Mouse (Mus musculus) megakaryocyte, embryonic 14.5 days (primary cell): Measurements from ENCODE around the gene Prrg2. TPM values are rescaled to one million over a fixed set of nuclear protein-coding genes. Genes with fewer than 3 reads are reported as not detected.

Source experiments
- H3K27me3 ChIP-seq: replicated peaks from 2 replicates; pipeline ENCODE3; 2012; ENCODE audit warnings: inconsistent platforms
- H3K36me3 ChIP-seq: replicated peaks from 2 replicates; pipeline ENCODE3; 2012; ENCODE audit warnings: low read length, inconsistent platforms, mixed read lengths
- H3K4me1 ChIP-seq: 2 replicates; pipeline ENCODE4 v1.6.1; 2012; ENCODE audit warnings: inconsistent platforms
- H3K4me3 ChIP-seq: replicated peaks from 2 replicates; pipeline ENCODE3; 2012; ENCODE audit warnings: moderate library complexity, mild to moderate bottlenecking, inconsistent platforms
- H3K9me3 ChIP-seq: 2 replicates; pipeline ENCODE4 v1.6.1; 2012; ENCODE audit warnings: inconsistent platforms
- FLI1 ChIP-seq: IDR thresholded peaks from 2 replicates; pipeline ENCODE4 v1.6.1; 2012; ENCODE audit warnings: low read length, inconsistent platforms, mixed read lengths
- GATA1 ChIP-seq: IDR thresholded peaks from 3 replicates; pipeline ENCODE4 v1.6.1; 2012; ENCODE audit warnings: mixed read lengths, low read length, inconsistent platforms, borderline replicate concordance
- polyA plus RNA-seq: library from polyadenylated mRNA; stranded (reverse); fragments of >175 nt; gene quantifications from 2 replicates; pipeline ENCODE4 v1.2.3, GENCODE M21; 2012; ENCODE audit warnings: low replicate concordance; ENCODE audit not compliant: insufficient read depth

Prrg2 gene
- polyA plus RNA-seq, 1 experiment: 91.5 TPM

DNA sequence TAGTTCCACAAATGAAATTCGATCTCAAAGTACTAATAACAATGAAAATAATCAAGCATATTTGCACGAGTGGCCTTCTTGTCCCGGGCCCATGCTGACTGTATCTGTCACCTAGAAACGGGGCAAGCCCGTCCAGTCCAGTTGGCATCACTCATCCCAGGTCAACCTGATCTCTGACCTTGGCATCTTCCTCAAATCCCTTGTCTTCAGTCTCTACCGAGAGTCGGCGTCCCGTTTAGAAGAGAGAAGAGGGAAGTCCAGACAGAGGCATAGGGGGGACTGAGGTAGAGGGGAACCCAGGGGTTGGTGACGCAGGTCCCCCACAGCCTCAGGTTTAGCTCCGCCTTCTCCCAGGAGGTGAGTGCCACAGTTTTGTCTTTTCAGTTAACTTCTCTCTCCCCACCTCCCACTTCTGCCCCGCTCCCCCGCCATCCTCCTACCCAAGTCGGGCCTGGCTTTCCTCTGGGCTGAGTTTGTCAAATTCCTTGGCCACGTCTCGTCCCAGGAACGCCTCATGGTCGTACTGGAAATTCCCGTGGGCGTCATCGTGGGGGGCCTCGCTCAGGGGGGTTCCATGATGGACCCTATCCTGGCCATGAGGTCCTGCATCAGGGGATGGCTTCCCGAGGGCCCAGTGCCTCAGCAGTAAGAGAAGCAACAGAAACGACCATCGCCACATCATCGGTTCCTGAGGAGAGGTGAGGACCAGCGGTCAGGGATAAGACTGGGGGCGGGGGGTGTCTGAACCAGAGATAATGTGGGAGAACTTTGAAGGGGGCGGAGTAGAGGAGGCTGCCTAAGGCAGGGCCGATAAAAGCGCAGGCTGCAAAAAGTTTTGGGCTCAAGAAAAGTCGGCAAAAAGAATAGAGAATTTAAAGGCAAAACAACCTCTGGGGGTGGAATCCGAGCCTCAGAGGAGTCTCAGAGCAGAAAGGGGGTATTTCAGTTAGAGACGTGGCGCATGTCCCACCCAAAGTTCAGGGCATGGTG, 28.8 kb upstream of the Prrg2 start:
- Histone ChIP-seq H3K36me3 (peaks cover 3% of the 10 kb centered on the region), H3K27me3 (peaks cover 60% of the 10 kb centered on the region), H3K9me3 (peaks cover 4% of the 10 kb centered on the region; the same call in 1 of the 2 replicates), H3K4me1 (peaks cover 65% of the 10 kb centered on the region), H3K4me3 (no peak overlapping the region)
- TF ChIP-seq GATA1 (no peak), FLI1 (no peak)

DNA sequence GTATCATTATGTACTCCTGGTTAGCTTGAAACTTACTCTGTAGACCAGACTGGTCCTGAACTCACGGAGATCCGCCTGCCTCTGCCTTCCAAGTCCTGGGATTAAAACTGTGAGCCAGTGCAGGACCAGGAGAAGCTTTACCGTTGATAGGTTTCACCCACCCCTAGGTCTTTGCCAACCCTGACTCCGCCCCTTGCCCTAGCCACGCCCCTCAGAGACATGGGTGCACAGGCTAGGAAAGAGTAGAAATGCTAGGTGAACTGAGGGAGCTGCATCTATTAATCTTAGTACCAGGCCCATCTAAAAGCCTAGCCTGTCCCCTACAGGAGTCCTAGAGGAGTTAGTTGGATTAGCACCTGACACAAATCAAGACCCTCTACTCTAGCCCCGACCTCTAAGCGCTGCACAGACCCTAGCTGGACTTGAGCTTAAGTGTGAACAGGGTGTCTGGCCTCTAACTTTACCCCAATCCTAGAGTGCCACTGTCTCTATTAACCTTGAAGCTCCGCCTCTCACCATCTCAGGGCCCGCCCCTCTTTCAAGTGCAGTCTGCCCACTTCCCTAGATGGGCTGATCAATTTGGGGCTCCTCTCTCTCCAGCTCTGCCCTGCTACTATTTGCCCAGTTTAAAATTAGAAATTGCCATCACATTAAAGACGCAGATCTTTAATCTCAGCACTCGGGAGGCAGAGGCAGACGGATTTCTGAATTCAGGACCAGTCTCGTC, 27.9 kb upstream of the Prrg2 start:
- TF ChIP-seq FLI1 (no peak), GATA1 (no peak)
- peaks cover 9% of the 10 kb centered on the region for H3K9me3 ChIP-seq
- peaks cover 9% of the 10 kb centered on the region for H3K36me3 ChIP-seq
- peaks cover 60% of the 10 kb centered on the region for H3K27me3 ChIP-seq
- no peak overlapping the region for H3K4me3 ChIP-seq
- peaks cover 68% of the 10 kb centered on the region for H3K4me1 ChIP-seq

DNA sequence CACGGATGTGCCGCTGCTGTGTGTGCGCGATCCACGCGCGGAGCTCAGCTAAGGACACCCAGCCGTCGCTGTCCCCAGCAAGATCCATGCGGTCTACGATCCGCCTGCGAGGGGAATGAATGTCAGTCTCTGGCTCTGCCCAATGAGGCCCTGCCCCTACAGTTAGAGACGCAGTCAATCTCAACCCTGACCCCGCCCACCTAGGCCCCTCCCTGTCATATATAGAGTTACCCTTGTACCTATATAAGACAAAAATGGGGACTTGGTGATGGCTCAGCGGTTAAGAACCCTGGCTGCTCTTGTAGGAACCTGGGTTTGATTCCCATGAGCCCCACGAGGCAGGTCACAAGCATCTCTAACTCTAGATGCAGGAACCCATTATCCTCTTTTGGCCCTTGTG, 26.1 kb upstream of the Prrg2 start:
- peaks cover 55% of the 10 kb centered on the region for H3K27me3 ChIP-seq
- peaks cover 9% of the 10 kb centered on the region for H3K36me3 ChIP-seq
- no peak for TF ChIP-seq FLI1
- no peak for TF ChIP-seq GATA1
- peaks cover 64% of the 10 kb centered on the region for H3K4me1 ChIP-seq
- peaks cover 9% of the 10 kb centered on the region for H3K9me3 ChIP-seq
- H3K4me3 ChIP-seq: no peak overlapping the region

DNA sequence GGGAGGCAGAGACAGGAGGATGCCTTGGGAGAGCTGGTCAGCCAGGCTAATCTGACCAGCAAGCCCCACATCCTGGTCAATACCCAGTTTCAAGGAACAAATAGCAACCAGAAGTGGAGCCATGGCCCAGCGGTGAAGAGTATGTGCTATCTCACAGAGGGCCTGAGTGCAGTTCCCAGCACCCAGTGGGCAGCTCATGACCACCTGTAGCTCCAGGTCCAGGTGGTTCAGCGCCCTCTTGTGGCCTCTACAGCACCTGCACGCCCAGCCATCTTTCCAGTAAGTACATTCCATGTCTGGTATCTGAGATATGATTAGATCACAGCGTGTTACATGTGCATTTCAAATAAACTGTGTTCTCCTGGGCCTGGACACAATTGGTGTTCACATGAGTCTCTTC, 23.6 kb upstream of the Prrg2 start:
- Histone ChIP-seq H3K4me1 (peaks cover 68% of the 10 kb centered on the region), H3K27me3 (peaks cover 39% of the 10 kb centered on the region), H3K4me3 (no peak overlapping the region), H3K36me3 (peaks cover 11% of the 10 kb centered on the region), H3K9me3 (peaks cover 11% of the 10 kb centered on the region)
- TF ChIP-seq GATA1 (no peak), FLI1 (no peak)

DNA sequence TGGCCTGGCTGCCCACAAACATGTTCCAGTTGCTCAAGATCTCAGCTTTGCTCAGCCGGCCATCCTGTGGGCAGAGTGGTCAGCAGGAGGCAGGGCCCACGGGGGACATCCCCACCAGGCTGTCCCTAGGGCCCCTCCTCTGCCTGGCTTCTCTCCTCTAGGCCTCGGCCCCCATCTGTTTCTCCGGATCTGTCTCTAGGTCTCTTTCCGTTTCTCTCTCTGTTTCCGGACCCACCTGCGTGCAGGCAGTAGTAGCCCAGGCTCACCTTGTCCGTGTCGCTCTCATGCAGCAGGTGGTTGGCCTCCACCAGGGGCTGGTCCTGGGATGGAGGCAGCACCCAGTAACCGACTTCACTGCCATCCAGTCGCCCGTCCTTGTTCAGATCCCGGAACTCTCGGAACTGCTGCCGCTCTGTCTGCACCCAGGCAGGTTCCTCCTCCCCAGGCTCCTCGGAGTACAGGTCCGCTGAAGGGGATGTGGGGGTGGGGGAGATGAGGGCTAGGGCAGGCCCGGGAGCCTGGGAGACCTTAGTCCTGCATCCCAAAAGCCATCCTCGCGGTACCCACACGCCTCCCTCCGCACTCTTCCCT, 20.9 kb upstream of the Prrg2 start:
- TF ChIP-seq FLI1 (no peak), GATA1 (no peak)
- peaks cover 14% of the 10 kb centered on the region for H3K36me3 ChIP-seq
- H3K4me1 ChIP-seq: peaks cover 75% of the 10 kb centered on the region
- H3K9me3 ChIP-seq: peaks cover 14% of the 10 kb centered on the region
- H3K4me3 ChIP-seq: peak overlapping the region; percentile 87
- H3K27me3 ChIP-seq: peaks cover 32% of the 10 kb centered on the region

DNA sequence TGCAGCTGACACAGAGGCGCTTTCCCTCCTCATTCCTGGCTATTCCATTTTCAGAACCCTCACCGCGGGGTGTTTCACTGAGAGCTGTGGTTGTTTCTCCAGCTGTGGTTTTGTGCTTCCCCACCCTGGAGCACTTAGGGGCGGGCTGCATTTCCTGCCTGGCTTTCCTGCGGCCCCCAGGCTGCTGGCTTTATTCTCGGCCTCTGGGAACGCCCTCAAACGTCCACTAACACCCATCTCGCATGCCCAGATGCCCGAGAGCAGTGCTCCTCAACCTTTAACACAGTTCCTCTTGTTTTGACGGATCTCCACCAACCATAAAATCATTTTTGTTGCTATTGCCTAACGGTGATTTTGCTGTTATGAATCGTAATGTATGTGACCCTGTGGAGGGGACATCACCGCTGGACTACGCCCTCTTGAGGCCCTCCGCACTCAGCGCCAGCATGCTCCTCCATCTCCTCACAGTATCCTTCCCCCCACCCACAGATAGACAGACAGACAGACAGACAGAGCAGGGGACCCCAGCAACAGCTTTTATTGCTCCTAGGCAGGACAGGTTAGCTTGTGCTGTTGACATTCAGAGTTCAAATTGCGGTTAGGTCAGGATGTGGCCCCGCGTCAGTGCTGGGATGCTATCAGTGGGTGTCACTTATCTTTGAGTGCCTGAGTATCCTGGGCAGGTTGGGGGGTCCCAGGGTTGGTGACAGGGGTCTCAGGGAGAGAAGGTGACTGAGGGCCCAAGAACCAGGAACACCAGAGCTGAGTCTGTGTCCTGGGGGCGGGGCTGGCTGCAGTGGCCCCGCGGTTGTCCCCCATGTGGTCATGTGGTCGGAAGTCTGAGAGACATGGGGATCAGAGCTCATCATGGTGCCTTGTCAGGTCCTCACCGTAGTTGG, 20.2 kb upstream of the Prrg2 start:
- H3K36me3 ChIP-seq: peaks cover 21% of the 10 kb centered on the region
- peaks cover 73% of the 10 kb centered on the region for H3K4me1 ChIP-seq
- peaks cover 14% of the 10 kb centered on the region for H3K9me3 ChIP-seq
- H3K27me3 ChIP-seq: peaks cover 26% of the 10 kb centered on the region
- peak overlapping the region; percentile 87 for H3K4me3 ChIP-seq
- TF ChIP-seq GATA1 (no peak), FLI1 (0 out of 2 replicates have a peak, but pooled peaks have one; percentile 38)

DNA sequence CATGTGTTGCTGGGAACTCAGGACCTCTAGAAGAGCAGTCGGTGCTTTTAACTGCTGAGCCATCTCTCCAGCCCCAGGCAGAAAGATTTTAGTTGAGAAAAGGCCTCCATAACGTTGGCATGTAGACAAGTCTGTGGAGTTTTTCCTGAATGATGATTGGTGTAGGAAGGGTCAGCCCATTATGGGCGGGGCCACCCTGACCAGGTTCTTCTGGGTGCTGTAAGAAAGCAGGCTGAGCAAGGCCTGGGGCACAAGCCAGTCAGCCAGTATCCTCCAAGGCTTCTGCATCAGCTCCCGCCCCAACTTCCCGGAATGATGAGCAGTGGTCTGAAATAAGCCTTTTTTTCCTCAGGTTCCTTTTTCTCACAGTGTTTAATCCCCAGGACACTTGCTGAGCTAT, 18.5 kb upstream of the Prrg2 start:
- Histone ChIP-seq H3K9me3 (peaks cover 8% of the 10 kb centered on the region), H3K4me1 (peaks cover 62% of the 10 kb centered on the region), H3K27me3 (peaks cover 12% of the 10 kb centered on the region), H3K4me3 (no peak overlapping the region), H3K36me3 (peaks cover 32% of the 10 kb centered on the region)
- TF ChIP-seq GATA1: no peak
- no peak for TF ChIP-seq FLI1

DNA sequence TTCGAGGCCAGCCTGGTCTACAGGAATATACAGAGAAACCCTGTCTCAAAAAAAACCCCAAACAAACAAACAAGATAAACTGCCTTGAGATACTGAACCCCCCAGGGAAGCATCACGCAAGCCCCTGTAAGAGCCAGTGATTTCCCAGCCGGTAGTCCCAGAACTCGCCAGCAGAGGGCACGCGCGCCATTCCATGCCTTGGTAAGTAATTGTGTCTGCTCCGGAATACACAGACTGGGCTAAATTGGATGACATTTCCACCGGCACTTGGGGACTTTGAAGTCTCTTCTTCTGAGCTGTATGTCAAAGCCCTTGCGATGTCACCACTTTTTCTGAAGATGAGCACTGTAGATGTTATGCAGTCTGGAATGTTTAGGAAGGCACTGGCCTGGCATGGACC, 17.4 kb upstream of the Prrg2 start:
- peaks cover 41% of the 10 kb centered on the region for H3K36me3 ChIP-seq
- H3K4me1 ChIP-seq: peaks cover 65% of the 10 kb centered on the region
- TF ChIP-seq FLI1: no peak
- no peak for TF ChIP-seq GATA1
- H3K27me3 ChIP-seq: peaks cover 5% of the 10 kb centered on the region
- no peak overlapping the region for H3K4me3 ChIP-seq
- peaks cover 5% of the 10 kb centered on the region; the same call in 1 of the 2 replicates for H3K9me3 ChIP-seq

DNA sequence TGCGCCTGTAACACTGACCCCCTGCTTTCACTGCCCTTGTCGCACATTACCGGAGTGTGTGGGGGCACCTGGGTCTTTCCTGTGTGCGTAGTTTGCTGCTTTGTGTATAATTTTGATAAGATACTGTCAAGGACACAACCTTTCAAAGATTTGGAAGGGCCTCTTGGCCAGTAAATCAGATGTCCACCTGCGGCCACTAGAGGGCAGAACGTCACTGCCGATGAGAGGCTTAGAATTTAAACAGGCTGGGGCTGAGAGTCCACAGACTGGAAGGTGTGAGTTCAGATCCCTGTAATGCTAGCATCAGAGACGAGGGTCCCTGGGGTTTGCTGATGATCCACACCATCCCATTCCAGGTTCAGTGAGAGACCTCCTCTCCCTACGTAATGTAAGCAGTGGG, 16.0 kb upstream of the Prrg2 start:
- Histone ChIP-seq H3K36me3 (peaks cover 54% of the 10 kb centered on the region), H3K4me1 (peaks cover 68% of the 10 kb centered on the region), H3K9me3 (peaks cover 5% of the 10 kb centered on the region; the same call in 1 of the 2 replicates), H3K4me3 (no peak overlapping the region), H3K27me3 (no peaks in the 10 kb centered on the region)
- TF ChIP-seq GATA1 (no peak), FLI1 (no peak)
